Mouse (Mus musculus) olfactory bulb, adult 2 months (tissue): ENCODE data around the gene Csnk2a2. TPM values are rescaled to one million over a fixed set of nuclear protein-coding genes. Genes with fewer than 3 reads are reported as not detected.

Experiments
- H3K27ac ChIP-seq: fragments of 200-500 bp; 2 replicates; pipeline ENCODE4 v1.5.1; 2012; ENCODE audit warnings: low read depth, low read length; ENCODE audit not compliant: insufficient read depth
- H3K4me1 ChIP-seq: fragments of 200-500 bp; 2 replicates; pipeline ENCODE4 v1.6.1; 2012; ENCODE audit warnings: low read length; ENCODE audit not compliant: control insufficient read depth, insufficient read depth
- H3K4me3 ChIP-seq: fragments of 200-500 bp; 2 replicates; pipeline ENCODE4 v1.5.1; 2012; ENCODE audit warnings: mild to moderate bottlenecking, low read depth, low read length, moderate library complexity; ENCODE audit not compliant: insufficient read depth
- CTCF ChIP-seq: fragments of 200-500 bp; IDR thresholded peaks from 2 replicates; pipeline ENCODE4 v1.5.1; 2012; ENCODE audit warnings: low read depth, mild to moderate bottlenecking, low read length, moderate library complexity; ENCODE audit not compliant: insufficient read depth
- POLR2A ChIP-seq: fragments of 200-500 bp; IDR thresholded peaks from 2 replicates; pipeline ENCODE4 v1.6.1; 2012; ENCODE audit warnings: mild to moderate bottlenecking, low read depth, low read length, moderate library complexity; ENCODE audit not compliant: insufficient read depth
- WGBS: fragments of 180-500 bp; shearing (Covaris S2); methylation state at CpG from one replicate; pipeline ENCODE4 v1.1.7; 2018; 5-methylcytosine and 5-hydroxymethylcytosine counted together
- polyA plus RNA-seq: library from polyadenylated mRNA; stranded (reverse); fragments of >200 nt; gene quantifications from 2 replicates; pipeline ENCODE4 v1.2.4, GENCODE M21; 2012; ENCODE audit warnings: low replicate concordance; ENCODE audit not compliant: missing spikeins, insufficient read depth, insufficient read length

The Csnk2a2 gene
- polyA plus RNA-seq, 1 experiment: not detected

GRCm38 (mm10) chr8:95409518-95409917, 80.3 kb downstream of the Csnk2a2 start:
- 73% methylated on average over 5 of the region's 5 CpGs for WGBS
- no peak for TF ChIP-seq CTCF
- no peak for TF ChIP-seq POLR2A
- H3K27ac ChIP-seq: no peak overlapping the region
- peaks cover 6% of the 10 kb centered on the region; the same call in 1 of the 2 replicates for H3K4me1 ChIP-seq
- H3K4me3 ChIP-seq: no peak overlapping the region

- H3K4me3 ChIP-seq: no peak overlapping the region
- H3K27ac ChIP-seq: no peak overlapping the region
- TF ChIP-seq CTCF: no peak
- TF ChIP-seq POLR2A: no peak
- WGBS: 39% methylated on average over 7 of the region's 7 CpGs
- H3K4me1 ChIP-seq: peaks cover 4% of the 10 kb centered on the region
Measured at GRCm38 (mm10) chr8:95401091-95401490, 88.7 kb downstream of the Csnk2a2 start.

- no peak overlapping the region for H3K4me3 ChIP-seq
- no peak for TF ChIP-seq CTCF
- TF ChIP-seq POLR2A: no peak
- 93% methylated on average over 9 of the region's 9 CpGs for WGBS
- peaks cover 9% of the 10 kb centered on the region for H3K4me1 ChIP-seq
- H3K27ac ChIP-seq: no peak overlapping the region
Measured at GRCm38 (mm10) chr8:95399131-95399530, 90.7 kb downstream of the Csnk2a2 start.

GRCm38 (mm10) chr8:95397201-95397600, 92.6 kb downstream of the Csnk2a2 start:
- 66% methylated on average over 5 of the region's 5 CpGs for WGBS
- no peak overlapping the region for H3K27ac ChIP-seq
- TF ChIP-seq CTCF (no peak), POLR2A (no peak)
- peaks cover 9% of the 10 kb centered on the region for H3K4me1 ChIP-seq
- H3K4me3 ChIP-seq: no peak overlapping the region

GRCm38 (mm10) chr8:95396752-95397151, 93.1 kb downstream of the Csnk2a2 start:
- no peak overlapping the region for H3K4me3 ChIP-seq
- no peak for TF ChIP-seq POLR2A
- no peak for TF ChIP-seq CTCF
- WGBS: 79% methylated on average over 11 of the region's 11 CpGs
- no peak overlapping the region for H3K27ac ChIP-seq
- peaks cover 9% of the 10 kb centered on the region for H3K4me1 ChIP-seq

Other genes starting within 250 kb of the Csnk2a2 start
- not detected in 2 replicates for gene Cngb1, start 183.5 kb downstream of the Csnk2a2 start, polyA plus RNA-seq
- gene Tepp, start 179.5 kb downstream of the Csnk2a2 start, polyA plus RNA-seq: not detected in 2 replicates
- not detected in 2 replicates for gene Zfp319, start 158.1 kb downstream of the Csnk2a2 start, polyA plus RNA-seq
- not detected in 2 replicates for gene Usb1, start 157.8 kb downstream of the Csnk2a2 start, polyA plus RNA-seq
- not detected in 2 replicates for gene Mmp15, start 137.8 kb downstream of the Csnk2a2 start, polyA plus RNA-seq
- not detected in 2 replicates for gene Cfap20, start 55.2 kb downstream of the Csnk2a2 start, polyA plus RNA-seq
- not detected in 2 replicates for gene Ccdc113, start 44.0 kb upstream of the Csnk2a2 start, polyA plus RNA-seq
- gene Prss54, start 86.3 kb upstream of the Csnk2a2 start, polyA plus RNA-seq: not detected in 2 replicates
- gene Gins3, start 143.4 kb upstream of the Csnk2a2 start, polyA plus RNA-seq: not detected in 2 replicates
- gene Ndrg4, start 186.9 kb upstream of the Csnk2a2 start, polyA plus RNA-seq: 472 and 1,489 TPM in 2 replicates
- gene Setd6, start 225.8 kb upstream of the Csnk2a2 start, polyA plus RNA-seq: not detected in 2 replicates